Mouse (Mus musculus) embryo, embryonic 10.5 days (tissue): Measurements from ENCODE around the gene Nfic.

Experiments
- DNase-seq: peaks from one replicate; pipeline ENCODE4 v3.0.0-alpha.2; 2015; ENCODE audit warnings: low spot score

The Nfic gene

GRCm38 (mm10) chr10:81404082-81404481 lies 51.4 kb downstream of the Nfic start:
- DNase-seq: no peak

GRCm38 (mm10) chr10:81403511-81403910 lies 51.9 kb downstream of the Nfic start:
- DNase-seq: no peak

GRCm38 (mm10) chr10:81402227-81402765 lies 53.1 kb downstream of the Nfic start:
- no peak for DNase-seq

- peak; percentile 86 for DNase-seq
Measured at GRCm38 (mm10) chr10:81401521-81402226, 53.8 kb downstream of the Nfic start.

GRCm38 (mm10) chr10:81401205-81401520 lies 54.3 kb downstream of the Nfic start:
- DNase-seq: peak; percentile 67

- DNase-seq: no peak
Measured at GRCm38 (mm10) chr10:81400371-81401204, 54.8 kb downstream of the Nfic start.

- DNase-seq: no peak
Measured at GRCm38 (mm10) chr10:81399798-81400308, 55.6 kb downstream of the Nfic start.

GRCm38 (mm10) chr10:81399296-81399695 lies 56.1 kb downstream of the Nfic start:
- no peak for DNase-seq

GRCm38 (mm10) chr10:81396749-81397148 lies 58.7 kb downstream of the Nfic start:
- no peak for DNase-seq

GRCm38 (mm10) chr10:81395865-81396264 lies 59.6 kb downstream of the Nfic start:
- no peak for DNase-seq

GRCm38 (mm10) chr10:81395127-81395526 lies 60.3 kb downstream of the Nfic start:
- peak; percentile 88 for DNase-seq

- DNase-seq: peak; percentile 68
Measured at GRCm38 (mm10) chr10:81393456-81394063, 61.9 kb downstream of the Nfic start.

- DNase-seq: no peak
Measured at GRCm38 (mm10) chr10:81392781-81393185, 62.7 kb downstream of the Nfic start, which contains the start of gene Smim24. TSS of gene Smim24 (plus strand) at chr10:81393051.

- no peak for DNase-seq
Measured at GRCm38 (mm10) chr10:81392270-81392669, 63.2 kb downstream of the Nfic start.

- no peak for DNase-seq
Measured at GRCm38 (mm10) chr10:81390678-81390965, 64.8 kb downstream of the Nfic start.

- DNase-seq: peak; percentile 74
Measured at GRCm38 (mm10) chr10:81389801-81390677, 65.4 kb downstream of the Nfic start.

GRCm38 (mm10) chr10:81389373-81389772 lies 66.1 kb downstream of the Nfic start:
- DNase-seq: no peak

- DNase-seq: no peak
Measured at GRCm38 (mm10) chr10:81388505-81389055, 66.9 kb downstream of the Nfic start, which contains the start of gene Gm48552. TSS of gene Gm48552 (plus strand) at chr10:81389005.

- DNase-seq: no peak
Measured at GRCm38 (mm10) chr10:81387716-81388115, 67.7 kb downstream of the Nfic start.

- no peak for DNase-seq
Measured at GRCm38 (mm10) chr10:81385603-81386306, 69.7 kb downstream of the Nfic start.

- DNase-seq: no peak
Measured at GRCm38 (mm10) chr10:81384605-81384982, 70.8 kb downstream of the Nfic start.
